Mouse (Mus musculus) heart, adult 2 months (tissue): ENCODE measurements around the gene Man1c1. TPM values are rescaled to one million over a fixed set of nuclear protein-coding genes. Genes with fewer than 3 reads are reported as not detected.

Experiments
- DNase-seq, 2 experiments: peaks; one replicate each; pipeline ENCODE4 v3.0.0; 2021
- H3K27ac ChIP-seq: fragments of 200-600 bp; 2 replicates; pipeline ENCODE4 v1.8.1; 2022
- H3K27me3 ChIP-seq: fragments of 200-500 bp; 2 replicates; pipeline ENCODE4 v1.6.1; 2012; ENCODE audit warnings: mild to moderate bottlenecking, low read length, inconsistent platforms, mixed read lengths; ENCODE audit not compliant: control insufficient read depth, insufficient read depth
- H3K36me3 ChIP-seq: fragments of 200-500 bp; 2 replicates; pipeline ENCODE4 v1.6.1; 2012; ENCODE audit warnings: low read length, inconsistent platforms; ENCODE audit not compliant: control insufficient read depth, insufficient read depth
- H3K4me1 ChIP-seq: fragments of 200-500 bp; 2 replicates; pipeline ENCODE4 v1.6.1; 2011; ENCODE audit warnings: low read length; ENCODE audit not compliant: control insufficient read depth, insufficient read depth
- H3K4me3 ChIP-seq: fragments of 200-600 bp; 2 replicates; pipeline ENCODE4 v1.8.1; 2022
- H3K79me2 ChIP-seq: fragments of 200-500 bp; replicated peaks from 2 replicates; pipeline ENCODE4 v1.6.1; 2012; ENCODE audit warnings: mild to moderate bottlenecking, inconsistent platforms, low read length, moderate library complexity, mixed read lengths; ENCODE audit not compliant: control insufficient read depth, insufficient read depth
- H3K9ac ChIP-seq: fragments of 200-500 bp; 2 replicates; pipeline ENCODE4 v1.6.1; 2012; ENCODE audit warnings: low read depth, mild to moderate bottlenecking, control low read depth, inconsistent platforms, low read length, mixed read lengths
- CTCF ChIP-seq: fragments of 200-600 bp; IDR thresholded peaks from 2 replicates; pipeline ENCODE4 v1.8.1; 2022; ENCODE audit warnings: antibody characterized with exemption, mild to moderate bottlenecking, moderate library complexity
- EP300 ChIP-seq: fragments of 200-500 bp; IDR thresholded peaks from 2 replicates; pipeline ENCODE4 v1.6.1; 2011; ENCODE audit warnings: low read depth, low read length, control low read depth; ENCODE audit not compliant: insufficient read depth
- POLR2A ChIP-seq: fragments of 200-500 bp; IDR thresholded peaks from 2 replicates; pipeline ENCODE4 v1.6.1; 2011; ENCODE audit warnings: mild to moderate bottlenecking, low read depth, low read length, control low read depth; ENCODE audit not compliant: insufficient read depth
- WGBS: fragments of 180-500 bp; shearing (Covaris S2); methylation state at CpG from one replicate; pipeline ENCODE4 v1.1.7; 2018; 5-methylcytosine and 5-hydroxymethylcytosine counted together
- intact Hi-C: fragments of 180-260 bp; cut with DNase I; formaldehyde crosslinking; loops from one replicate; pipeline ENCODE4 v1.15.1; 2025
- polyA plus RNA-seq: library from polyadenylated mRNA; depleted of rRNA; stranded (reverse); fragments of >200 nt; gene quantifications from 2 replicates; pipeline ENCODE4 v1.2.3, GENCODE M21; 2012
- total RNA-seq, 2 experiments: library from RNA; stranded (reverse); gene quantifications; 2 replicates each; pipeline ENCODE4 v1.2.3; 2021

Man1c1 gene
- total and polyA plus RNA-seq, 3 experiments: 14.1 to 28.4 (median 24.8) TPM

GRCm38 (mm10) chr4:134700911-134701310 lies 3.2 kb downstream of the Man1c1 start:
- Histone ChIP-seq H3K79me2 (peaks cover 2% of the 10 kb centered on the region; the same call in 1 of the 2 replicates), H3K27ac (no peak overlapping the region), H3K4me3 (no peak overlapping the region), H3K9ac (no peak overlapping the region), H3K4me1 (peaks cover 9% of the 10 kb centered on the region), H3K36me3 (no peaks in the 10 kb centered on the region), H3K27me3 (no peaks in the 10 kb centered on the region)
- no peak for TF ChIP-seq POLR2A
- TF ChIP-seq CTCF: no peak
- TF ChIP-seq EP300: no peak
- intact Hi-C loops: no loop called here
- 95% methylated on average over 2 of the region's 2 CpGs for WGBS
- DNase-seq: no peak

- WGBS: 72% methylated on average over 9 of the region's 9 CpGs
- Histone ChIP-seq H3K4me1 (0 out of 2 replicates have a peak, but pooled peaks cover 2% of the 10 kb centered on the region), H3K27ac (no peak overlapping the region), H3K4me3 (no peak overlapping the region), H3K36me3 (no peaks in the 10 kb centered on the region), H3K9ac (no peak overlapping the region), H3K27me3 (no peaks in the 10 kb centered on the region), H3K79me2 (no peaks in the 10 kb centered on the region; the same call in 1 of the 2 replicates)
- TF ChIP-seq EP300: no peak
- TF ChIP-seq POLR2A: no peak
- no peak for DNase-seq
- intact Hi-C loops: no loop called here
Observed at GRCm38 (mm10) chr4:134693202-134693940, 10.7 kb downstream of the Man1c1 start.

- Histone ChIP-seq H3K79me2 (no peaks in the 10 kb centered on the region; the same call in 1 of the 2 replicates), H3K4me3 (no peak overlapping the region)
Observed at GRCm38 (mm10) chr4:134692388-134692787, 11.7 kb downstream of the Man1c1 start.

GRCm38 (mm10) chr4:134686022-134686661 lies 17.9 kb downstream of the Man1c1 start:
- Histone ChIP-seq H3K9ac (no peak overlapping the region), H3K4me3 (no peak overlapping the region), H3K79me2 (peaks cover 1% of the 10 kb centered on the region), H3K27ac (no peak overlapping the region), H3K36me3 (no peaks in the 10 kb centered on the region), H3K27me3 (no peaks in the 10 kb centered on the region), H3K4me1 (peaks cover 9% of the 10 kb centered on the region)
- TF ChIP-seq CTCF (no peak), EP300 (no peak), POLR2A (no peak)
- 72% methylated on average over 13 of the region's 13 CpGs for WGBS
- intact Hi-C loops: no loop called here
- DNase-seq: no peak

More at GRCm38 (mm10) chr4:134692388-134692787, 11.7 kb downstream of the Man1c1 start:
- H3K36me3 ChIP-seq: no peaks in the 10 kb centered on the region
- TF ChIP-seq CTCF: peak; percentile 44
- TF ChIP-seq EP300: no peak
- TF ChIP-seq POLR2A: no peak
- H3K9ac ChIP-seq: no peak overlapping the region
- H3K27me3 ChIP-seq: no peaks in the 10 kb centered on the region
- H3K27ac ChIP-seq: no peak overlapping the region
- WGBS: 100% methylated on average over 1 of the region's 1 CpGs
- DNase-seq: no peak
- H3K4me1 ChIP-seq: 0 out of 2 replicates have a peak, but pooled peaks cover 2% of the 10 kb centered on the region
- intact Hi-C loops: no loop called here

GRCm38 (mm10) chr4:134684637-134685338 lies 19.3 kb downstream of the Man1c1 start:
- no peaks in the 10 kb centered on the region for H3K36me3 ChIP-seq
- no peak for DNase-seq
- intact Hi-C loops: loop anchor here (5.0 kb wide), 1 partner anchor 92 kb away; no protein-coding TSS in a partner anchor
- no peak overlapping the region for H3K4me3 ChIP-seq
- H3K27me3 ChIP-seq: no peaks in the 10 kb centered on the region
- no peak overlapping the region for H3K27ac ChIP-seq
- no peak overlapping the region for H3K9ac ChIP-seq
- H3K4me1 ChIP-seq: peaks cover 9% of the 10 kb centered on the region
- H3K79me2 ChIP-seq: peaks cover 3% of the 10 kb centered on the region
- whole genome bisulfite sequencing: 84% methylated on average over 9 of the region's 9 CpGs
- no peak for TF ChIP-seq EP300
- TF ChIP-seq POLR2A: no peak
- TF ChIP-seq CTCF: peak; percentile 58

GRCm38 (mm10) chr4:134683892-134684291 lies 20.2 kb downstream of the Man1c1 start:
- 51% methylated on average over 8 of the region's 8 CpGs for WGBS
- Histone ChIP-seq H3K4me3 (no peak overlapping the region), H3K27me3 (no peaks in the 10 kb centered on the region), H3K36me3 (no peaks in the 10 kb centered on the region), H3K9ac (no peak overlapping the region), H3K79me2 (peaks cover 4% of the 10 kb centered on the region), H3K27ac (no peak overlapping the region), H3K4me1 (peaks cover 11% of the 10 kb centered on the region)
- no peak for DNase-seq
- TF ChIP-seq CTCF (no peak), EP300 (no peak), POLR2A (no peak)
- intact Hi-C loops: loop anchor here (5.0 kb wide), 1 partner anchor 92 kb away; no protein-coding TSS in a partner anchor
